ENCODE assay signal across 8 mouse cellular contexts in the genomic region with DNA sequence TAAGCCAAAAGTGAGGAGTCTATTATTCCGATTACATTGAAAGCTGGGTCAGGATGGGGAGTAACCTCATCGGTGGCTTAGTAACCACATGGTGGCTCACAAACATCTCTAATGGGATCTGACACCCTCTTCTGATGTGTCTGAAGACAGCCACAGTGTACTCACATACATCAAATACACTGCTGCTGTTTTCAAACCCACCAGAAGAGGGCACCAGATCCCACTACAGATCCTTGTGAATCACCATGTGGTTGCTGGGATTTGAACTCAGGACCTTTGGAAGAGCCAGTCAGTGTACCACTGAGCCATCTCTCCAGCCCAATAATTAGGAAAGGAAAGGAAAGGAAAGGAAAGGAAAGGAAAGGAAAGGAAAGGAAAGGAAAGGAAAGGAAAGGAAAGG. TPM values are rescaled to one million over a fixed set of nuclear protein-coding genes. Genes with fewer than 3 reads are reported as not detected.
DNase-seq lines count a peak whose midpoint lies in the region; TF ChIP-seq lines count a peak whose summit lies in the region.

No protein-coding gene starts in this region.

- 63% methylated on average over 2 of the region's 2 CpGs for WGBS in heart, adult 2 months
- WGBS in heart, embryonic 10.5 days, result 86% methylated on average over 2 of the region's 2 CpGs
- WGBS in midbrain, embryonic 10.5 days, result 95% methylated on average over 2 of the region's 2 CpGs

- peak; percentile 69 for TF ChIP-seq CTCF in heart, adult 2 months (IDR thresholded peaks at IDR 0.05)

- peaks cover 2% of the 10 kb centered on the region for H3K36me3 ChIP-seq in heart, adult 2 months (ENCODE audit: control insufficient read depth, insufficient read depth, low read length)
- peaks cover 10% of the 10 kb centered on the region for H3K36me3 ChIP-seq in heart, embryonic 10.5 days
- peaks cover 52% of the 10 kb centered on the region for H3K36me3 ChIP-seq in midbrain, embryonic 10.5 days

- no peak for TF ChIP-seq EP300 in heart, adult 2 months (IDR thresholded peaks at IDR 0.05; ENCODE audit: insufficient read depth, low read depth, low read length)

- peaks cover 3% of the 10 kb centered on the region for H3K4me1 ChIP-seq in heart, adult 2 months (ENCODE audit: control insufficient read depth, insufficient read depth, low read length)
- H3K4me1 ChIP-seq in heart, embryonic 10.5 days, result no peaks in the 10 kb centered on the region
- no peaks in the 10 kb centered on the region for H3K4me1 ChIP-seq in midbrain, embryonic 10.5 days

- no peaks in the 10 kb centered on the region; the same call in 1 of the 2 replicates for H3K79me2 ChIP-seq in heart, adult 2 months (replicated peaks; ENCODE audit: control insufficient read depth, insufficient read depth, low read length)

- TF ChIP-seq POLR2A in heart, adult 2 months (IDR thresholded peaks at IDR 0.05; ENCODE audit: insufficient read depth, low read depth, low read length), result no peak

- intact Hi-C loops in heart, adult 2 months (cut with DNase I), result loop anchor here (10.0 kb wide), 1 partner anchor 263 kb away; a partner anchor contains a TSS

- no peak overlapping the region for H3K27ac ChIP-seq in heart, adult 2 months
- H3K27ac ChIP-seq in heart, embryonic 10.5 days, result no peak overlapping the region
- H3K27ac ChIP-seq in midbrain, embryonic 10.5 days (replicated peaks), result no peak overlapping the region

- no peaks in the 10 kb centered on the region for H3K27me3 ChIP-seq in heart, adult 2 months (ENCODE audit: control insufficient read depth, insufficient read depth, low read length)
- no peaks in the 10 kb centered on the region for H3K27me3 ChIP-seq in heart, embryonic 10.5 days (ENCODE audit: insufficient read depth, poor library complexity, severe bottlenecking)
- H3K27me3 ChIP-seq in midbrain, embryonic 10.5 days (ENCODE audit: low read depth, poor library complexity, severe bottlenecking), result no peaks in the 10 kb centered on the region

- H3K9me3 ChIP-seq in heart, embryonic 10.5 days, result no peaks in the 10 kb centered on the region
- H3K9me3 ChIP-seq in midbrain, embryonic 10.5 days (replicated peaks), result peaks cover 19% of the 10 kb centered on the region; the same call in 1 of the 2 replicates

- peak in 1 of 2 experiments; percentile 35 for DNase-seq in heart, adult 2 months
- no peak for DNase-seq in heart, embryonic 10.5 days (ENCODE audit: low spot score)
- DNase-seq in testis, postnatal 10 days (ENCODE audit: low spot score), result peak; percentile 39
- DNase-seq in testis, postnatal 14 days (ENCODE audit: low spot score), result no peak
- peak; percentile 26 for DNase-seq in kidney, postnatal 10 days
- DNase-seq in spleen, postnatal 36 days (ENCODE audit: low spot score in 2 of 2), result peak; percentile 35 to 41
- no peak for DNase-seq in gastrocnemius, postnatal 4 days (ENCODE audit: low spot score in 2 of 2)
- no peak for DNase-seq in midbrain, embryonic 10.5 days (ENCODE audit: low spot score)

- no peak overlapping the region for H3K9ac ChIP-seq in heart, adult 2 months (ENCODE audit: low read depth, low read length)

- no peak overlapping the region for H3K4me3 ChIP-seq in heart, adult 2 months
- H3K4me3 ChIP-seq in heart, embryonic 10.5 days, result no peak overlapping the region
- no peak overlapping the region for H3K4me3 ChIP-seq in midbrain, embryonic 10.5 days

RNA-seq across cellular contexts. Expression of a gene that starts 7.8 kb away (rescaled TPM):
- 10 to 100 TPM; 55.6 to 64.9 TPM for total RNA-seq in heart, adult 2 months (2021)
- polyA plus RNA-seq in heart, adult 2 months (2012; rRNA removed), result 14.1 and 20.8 TPM in 2 replicates
- polyA plus RNA-seq in heart, embryonic 10.5 days (2016; fragmentation: Nextera tagmentation; extraction: Ambion mirVana), result 128 and 140 TPM in 2 replicates
- total RNA-seq in gastrocnemius, postnatal 4 days (2021), result 100 to 1,000 TPM in 1 of 2 experiments, 10 to 100 TPM in 1; 99.2 to 106 TPM
- 168 and 179 TPM in 2 replicates for polyA plus RNA-seq in midbrain, embryonic 10.5 days (2016; fragmentation: Nextera tagmentation; extraction: Ambion mirVana)

Comparison
In these comparisons a context has a peak if more than half of its experiments do, and no peak if none do; other contexts are left out.
1. DNase-seq: peak in testis, postnatal 10 days (single experiment), kidney, postnatal 10 days (single experiment) and spleen, postnatal 36 days (2 of 2); none in heart, embryonic 10.5 days (single experiment), testis, postnatal 14 days (single experiment), gastrocnemius, postnatal 4 days (0 of 2) and midbrain, embryonic 10.5 days (single experiment).